Mouse (Mus musculus) heart, embryonic 14.5 days (tissue): Measurements from ENCODE around the gene Osbpl10. TPM values are rescaled to one million over a fixed set of nuclear protein-coding genes. Genes with fewer than 3 reads are reported as not detected.

Experiments
- ATAC-seq: fragments of 200-750 bp; cut with Nextera tagmentation; 2 replicates; pipeline ENCODE4 v1.8.0; 2017; ENCODE audit warnings: low read depth, moderate TSS enrichment; ENCODE audit not compliant: insufficient number of reproducible peaks, insufficient read depth, low FRiP score
- H3K27ac ChIP-seq, 2 experiments: fragments of 200-500 bp in 1 of 2; fragments of 300-500 bp in 1 of 2; sonication (generic) in 1 of 2; replicated peaks in 1 of 2; 2 replicates each; pipeline ENCODE4 v1.5.1; 2012 to 2014; ENCODE audit warnings: low read depth in 2 of 2, low read length in 2 of 2, control low read depth in 1 of 2, mild to moderate bottlenecking in 1 of 2, mixed read lengths in 1 of 2; ENCODE audit not compliant: control insufficient read depth in 1 of 2, insufficient read depth in 1 of 2
- H3K27me3 ChIP-seq: fragments of 300-500 bp; sonication (generic); 2 replicates; pipeline ENCODE4 v1.6.1; 2014; ENCODE audit warnings: mild to moderate bottlenecking, low read length, control low read depth; ENCODE audit not compliant: control insufficient read depth, insufficient read depth
- H3K36me3 ChIP-seq: fragments of 300-500 bp; sonication (generic); 2 replicates; pipeline ENCODE4 v1.6.1; 2014; ENCODE audit warnings: mild to moderate bottlenecking, control low read depth, low read length, mixed read lengths; ENCODE audit not compliant: control insufficient read depth, insufficient read depth
- H3K4me1 ChIP-seq, 2 experiments: fragments of 200-500 bp in 1 of 2; fragments of 300-500 bp in 1 of 2; sonication (generic) in 1 of 2; 2 replicates each; pipeline ENCODE4 v1.6.1; 2012 to 2014; ENCODE audit warnings: low read length in 2 of 2, control low read depth in 1 of 2, mixed read lengths in 1 of 2; ENCODE audit not compliant: control insufficient read depth in 2 of 2, insufficient read depth in 2 of 2
- H3K4me2 ChIP-seq: fragments of 300-500 bp; sonication (generic); 2 replicates; pipeline ENCODE4 v1.6.1; 2014; ENCODE audit warnings: mild to moderate bottlenecking, low read length
- H3K4me3 ChIP-seq, 2 experiments: fragments of 200-500 bp in 1 of 2; fragments of 300-500 bp in 1 of 2; sonication (generic) in 1 of 2; 2 replicates each; pipeline ENCODE4 v1.5.1; 2012 to 2014; ENCODE audit warnings: low read length in 2 of 2, mild to moderate bottlenecking in 2 of 2, control low read depth in 1 of 2, low read depth in 1 of 2, moderate library complexity in 1 of 2; ENCODE audit not compliant: control insufficient read depth in 1 of 2, insufficient read depth in 1 of 2
- H3K9ac ChIP-seq: fragments of 300-500 bp; sonication (generic); 2 replicates; pipeline ENCODE4 v1.6.1; 2014; ENCODE audit warnings: mild to moderate bottlenecking, low read length
- H3K9me3 ChIP-seq: fragments of 300-500 bp; sonication (generic); 2 replicates; pipeline ENCODE4 v1.6.1; 2016; ENCODE audit warnings: low read length, control low read depth; ENCODE audit not compliant: control insufficient read depth
- WGBS: fragments of 180-500 bp; shearing (Covaris S2); extraction: QIAGEN DNeasy Blood & Tissue Kit; methylation state at CpG from one replicate; pipeline ENCODE4 v1.1.7; 2014; 5-methylcytosine and 5-hydroxymethylcytosine counted together
- polyA plus RNA-seq: library from polyadenylated mRNA; unstranded; fragments of >200 nt; fragmentation: Nextera tagmentation; extraction: Ambion mirVana; gene quantifications from 2 replicates; pipeline ENCODE4 v1.2.1, GENCODE M21; 2014

The Osbpl10 gene
- polyA plus RNA-seq, 1 experiment from 2014 or later: 2.2 TPM

GRCm38 (mm10) chr9:114936687-114937086 is 41.7 kb upstream of the Osbpl10 start:
- no peak overlapping the region for H3K9ac ChIP-seq
- no peak overlapping the region for H3K4me2 ChIP-seq
- no peak for ATAC-seq
- no peak overlapping the region for H3K4me3 ChIP-seq
- peaks cover 7 to 13% of the 10 kb centered on the region in 2 experiments; a peak in 3 of 4 replicates for H3K4me1 ChIP-seq
- H3K9me3 ChIP-seq: 0 out of 2 replicates have a peak, but pooled peaks cover under 1% of the 10 kb centered on the region
- no peak overlapping the region for H3K27ac ChIP-seq
- no peaks in the 10 kb centered on the region for H3K36me3 ChIP-seq
- H3K27me3 ChIP-seq: no peaks in the 10 kb centered on the region
- 72% methylated on average over 2 of the region's 2 CpGs for WGBS

DNA sequence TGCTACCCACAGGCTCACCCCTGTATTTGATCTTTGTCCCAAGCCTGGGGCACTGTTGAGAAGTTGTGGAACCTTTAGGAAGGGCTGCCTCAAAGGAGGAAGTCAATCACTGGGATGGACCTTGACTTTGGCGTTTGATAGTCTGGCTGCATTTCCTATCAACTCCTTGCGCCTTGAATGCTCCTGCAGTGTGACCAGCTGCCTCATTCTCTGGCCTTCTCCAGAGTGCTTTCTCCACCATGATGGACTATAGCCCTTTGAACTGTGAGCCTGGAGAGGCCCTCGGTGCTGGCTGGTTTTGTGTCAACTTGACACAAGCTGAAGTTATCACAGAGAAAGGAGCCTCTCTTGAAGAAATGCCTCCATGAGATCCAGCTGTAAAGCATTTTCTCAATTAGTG is 33.7 kb upstream of the Osbpl10 start:
- ATAC-seq: no peak

GRCm38 (mm10) chr9:114945576-114945975 is 32.8 kb upstream of the Osbpl10 start:
- WGBS: 85% methylated on average over 6 of the region's 6 CpGs
- Histone ChIP-seq H3K27ac (no peak overlapping the region), H3K4me3 (no peak overlapping the region), H3K27me3 (no peaks in the 10 kb centered on the region), H3K4me1 (peaks cover 11 to 12% of the 10 kb centered on the region in 2 experiments), H3K9me3 (0 out of 2 replicates have a peak, but pooled peaks cover 4% of the 10 kb centered on the region), H3K4me2 (no peak overlapping the region), H3K36me3 (no peaks in the 10 kb centered on the region), H3K9ac (no peak overlapping the region)
- no peak for ATAC-seq

More for the DNA sequence above, 33.7 kb upstream of the Osbpl10 start:
- Histone ChIP-seq H3K9me3 (0 out of 2 replicates have a peak, but pooled peaks cover 4% of the 10 kb centered on the region), H3K4me2 (no peak overlapping the region), H3K36me3 (no peaks in the 10 kb centered on the region), H3K27ac (no peak overlapping the region), H3K27me3 (no peaks in the 10 kb centered on the region), H3K4me1 (peaks cover 7 to 11% of the 10 kb centered on the region in 2 experiments), H3K4me3 (no peak overlapping the region), H3K9ac (no peak overlapping the region)
- 79% methylated on average over 3 of the region's 3 CpGs for WGBS

- Histone ChIP-seq H3K4me2 (no peak overlapping the region), H3K9ac (no peak overlapping the region), H3K27ac (peak overlapping the region; percentile 44 to 55), H3K36me3 (no peaks in the 10 kb centered on the region), H3K27me3 (no peaks in the 10 kb centered on the region), H3K4me3 (no peak overlapping the region), H3K4me1 (peaks cover 11 to 12% of the 10 kb centered on the region in 2 experiments), H3K9me3 (no peaks in the 10 kb centered on the region)
- WGBS: 47% methylated on average over 5 of the region's 5 CpGs
- peak; percentile 60; the same call in 1 of the 2 replicates for ATAC-seq
Measured at GRCm38 (mm10) chr9:114948395-114948794, 30.0 kb upstream of the Osbpl10 start.

DNA sequence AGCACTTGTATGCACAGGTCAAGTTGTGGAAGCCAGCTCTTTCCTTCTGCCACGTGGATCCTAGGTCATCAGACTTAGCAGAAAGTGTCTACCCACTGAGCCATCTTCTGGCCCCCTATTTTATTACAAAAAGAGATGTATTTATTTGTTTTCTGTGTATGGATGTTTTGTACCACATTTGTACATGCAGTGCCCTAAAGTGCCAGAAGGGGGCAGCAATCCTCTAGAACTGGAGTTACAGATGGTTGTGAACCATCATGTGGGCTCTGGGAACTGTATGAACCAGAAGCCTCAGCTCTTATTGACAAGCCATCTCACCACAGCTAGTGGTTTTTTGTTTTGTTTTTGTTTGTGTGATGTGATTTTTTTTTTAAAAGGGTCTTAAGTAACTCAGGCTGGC is 25.5 kb upstream of the Osbpl10 start:
- Histone ChIP-seq H3K4me2 (no peak overlapping the region), H3K4me3 (no peak overlapping the region), H3K27me3 (no peaks in the 10 kb centered on the region), H3K9me3 (no peaks in the 10 kb centered on the region), H3K36me3 (no peaks in the 10 kb centered on the region), H3K9ac (no peak overlapping the region), H3K27ac (no peak overlapping the region), H3K4me1 (peaks cover 11 to 12% of the 10 kb centered on the region in 2 experiments)
- ATAC-seq: no peak
- WGBS: 24% methylated on average over 1 of the region's 1 CpGs

DNA sequence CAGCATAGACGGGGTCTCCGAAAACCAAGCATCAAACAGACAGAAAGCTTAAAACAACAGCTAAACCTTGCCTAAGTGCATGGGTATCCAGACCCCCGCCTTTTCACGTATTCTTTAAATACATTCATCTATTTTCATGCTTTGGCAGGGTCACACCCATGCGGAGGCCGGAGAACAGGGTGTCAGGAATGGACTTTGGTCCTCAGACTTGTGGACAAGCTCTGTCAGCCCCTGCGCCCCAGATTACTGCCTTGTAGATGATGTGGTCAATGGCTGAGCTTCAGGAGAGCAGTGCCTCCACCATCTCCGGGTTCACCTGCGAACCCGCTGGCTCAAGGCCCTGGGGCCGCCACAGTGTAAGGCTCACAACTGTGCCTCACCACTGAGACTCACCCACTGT is 23.0 kb upstream of the Osbpl10 start:
- Histone ChIP-seq H3K4me1 (peaks cover 0 to 2% of the 10 kb centered on the region in 2 experiments; a peak in 2 of 4 replicates), H3K9ac (no peak overlapping the region), H3K27me3 (no peaks in the 10 kb centered on the region), H3K4me2 (no peak overlapping the region), H3K9me3 (no peaks in the 10 kb centered on the region), H3K4me3 (no peak overlapping the region), H3K27ac (no peak overlapping the region), H3K36me3 (no peaks in the 10 kb centered on the region)
- ATAC-seq: no peak
- WGBS: 91% methylated on average over 11 of the region's 11 CpGs

DNA sequence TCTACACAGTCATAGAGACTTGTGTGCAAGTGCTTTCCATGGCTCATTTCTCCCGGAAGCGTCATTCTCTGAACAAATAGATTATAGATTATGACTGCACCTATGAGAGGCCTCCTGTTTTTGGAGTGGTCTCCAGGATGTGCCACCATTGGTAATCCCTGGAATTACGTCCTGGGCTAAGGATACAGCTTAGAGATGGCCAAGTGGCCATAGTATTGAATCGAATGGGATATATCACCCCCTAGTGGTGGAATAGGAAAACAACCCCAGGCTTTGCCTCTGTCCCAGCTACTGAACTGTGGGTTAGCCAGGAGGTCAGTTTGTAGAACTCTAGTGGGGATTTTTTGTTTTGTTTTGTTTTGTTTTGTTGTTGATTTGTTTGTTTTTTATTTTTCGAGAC is 21.4 kb upstream of the Osbpl10 start:
- ATAC-seq: no peak
- Histone ChIP-seq H3K9me3 (no peaks in the 10 kb centered on the region), H3K27ac (no peak overlapping the region), H3K9ac (no peak overlapping the region), H3K27me3 (no peaks in the 10 kb centered on the region), H3K36me3 (no peaks in the 10 kb centered on the region), H3K4me3 (no peak overlapping the region), H3K4me2 (no peak overlapping the region), H3K4me1 (no peaks in the 10 kb centered on the region)
- WGBS: 41% methylated on average over 5 of the region's 5 CpGs
